Mouse (Mus musculus) intestine, embryonic 14.5 days (tissue): ENCODE results near the gene Hmcn2. TPM values are rescaled to one million over a fixed set of nuclear protein-coding genes. Genes with fewer than 3 reads are reported as not detected.

ENCODE experiments used
- ATAC-seq: fragments of 200-750 bp; cut with Nextera tagmentation; replicated peaks from 2 replicates; pipeline ENCODE4 v1.8.0; 2017; ENCODE audit warnings: low read depth, moderate number of reproducible peaks, moderate TSS enrichment, moderate library complexity; ENCODE audit not compliant: low FRiP score, low TSS enrichment
- DNase-seq: peaks from one replicate; pipeline ENCODE4 v3.0.0-alpha.2; 2018; ENCODE audit warnings: low spot score
- H3K27ac ChIP-seq: fragments of 300-500 bp; sonication (generic); 2 replicates; pipeline ENCODE4 v1.5.1; 2014; ENCODE audit warnings: low read depth, mild to moderate bottlenecking, control low read depth
- H3K27me3 ChIP-seq: fragments of 300-500 bp; sonication (generic); replicated peaks from 2 replicates; pipeline ENCODE4 v1.6.1; 2014; ENCODE audit warnings: low read length, control low read depth; ENCODE audit not compliant: control insufficient read depth, insufficient read depth
- H3K36me3 ChIP-seq: fragments of 300-500 bp; sonication (generic); 2 replicates; pipeline ENCODE4 v1.6.1; 2014; ENCODE audit warnings: low read length, control low read depth; ENCODE audit not compliant: control insufficient read depth, insufficient read depth
- H3K4me1 ChIP-seq: fragments of 300-500 bp; sonication (generic); replicated peaks from 2 replicates; pipeline ENCODE4 v1.6.1; 2014; ENCODE audit warnings: low read length, control low read depth, mixed read lengths; ENCODE audit not compliant: control insufficient read depth, insufficient read depth
- H3K4me2 ChIP-seq: fragments of 300-500 bp; sonication (generic); 2 replicates; pipeline ENCODE4 v1.6.1; 2014; ENCODE audit warnings: low read length
- H3K4me3 ChIP-seq: fragments of 300-500 bp; sonication (generic); 2 replicates; pipeline ENCODE4 v1.5.1; 2014; ENCODE audit warnings: low read depth, low read length, control low read depth, mixed read lengths
- H3K9ac ChIP-seq: fragments of 300-500 bp; sonication (generic); 2 replicates; pipeline ENCODE4 v1.6.1; 2014; ENCODE audit warnings: mild to moderate bottlenecking, low read length
- H3K9me3 ChIP-seq: fragments of 300-500 bp; sonication (generic); 2 replicates; pipeline ENCODE4 v1.6.1; 2016; ENCODE audit warnings: low read length, control low read depth; ENCODE audit not compliant: control insufficient read depth
- WGBS: fragments of 180-500 bp; shearing (Covaris S2); extraction: QIAGEN DNeasy Blood & Tissue Kit; methylation state at CpG from one replicate; pipeline ENCODE4 v1.1.7; 2014; 5-methylcytosine and 5-hydroxymethylcytosine counted together
- polyA plus RNA-seq: library from polyadenylated mRNA; unstranded; fragments of >200 nt; fragmentation: Nextera tagmentation; extraction: Ambion mirVana; gene quantifications from 2 replicates; pipeline ENCODE4 v1.2.1, GENCODE M21; 2014

The Hmcn2 gene
- polyA plus RNA-seq, 1 experiment from 2014 or later: 10.0 TPM

GRCm38 (mm10) chr2:31298814-31299213 is 15.4 kb upstream of the Hmcn2 start:
- H3K36me3 ChIP-seq: peaks cover 7% of the 10 kb centered on the region; the same call in 1 of the 2 replicates
- peak overlapping the region; percentile 63 for H3K4me2 ChIP-seq
- 0 out of 2 replicates have a peak overlapping the region, but pooled peaks have one; percentile 22 for H3K27ac ChIP-seq
- WGBS: 58% methylated on average over 4 of the region's 4 CpGs
- no peaks in the 10 kb centered on the region for H3K27me3 ChIP-seq
- no peaks in the 10 kb centered on the region for H3K9me3 ChIP-seq
- DNase-seq (no peak), ATAC-seq (no peak)
- peak overlapping the region; percentile 49; the same call in 1 of the 2 replicates for H3K4me3 ChIP-seq
- 0 out of 2 replicates have a peak, but pooled peaks cover 2% of the 10 kb centered on the region for H3K4me1 ChIP-seq
- H3K9ac ChIP-seq: no peak overlapping the region

GRCm38 (mm10) chr2:31299266-31299665 is 14.9 kb upstream of the Hmcn2 start:
- DNase-seq (no peak), ATAC-seq (no peak)
- H3K9me3 ChIP-seq: no peaks in the 10 kb centered on the region
- 33% methylated on average over 4 of the region's 4 CpGs for WGBS
- H3K4me1 ChIP-seq: 0 out of 2 replicates have a peak, but pooled peaks cover 2% of the 10 kb centered on the region
- peaks cover 3% of the 10 kb centered on the region; the same call in 1 of the 2 replicates for H3K36me3 ChIP-seq
- H3K4me2 ChIP-seq: no peak overlapping the region
- H3K9ac ChIP-seq: no peak overlapping the region
- no peaks in the 10 kb centered on the region for H3K27me3 ChIP-seq
- H3K27ac ChIP-seq: no peak overlapping the region
- no peak overlapping the region for H3K4me3 ChIP-seq

GRCm38 (mm10) chr2:31299996-31300395 is 14.2 kb upstream of the Hmcn2 start:
- Histone ChIP-seq H3K36me3 (no peaks in the 10 kb centered on the region), H3K4me3 (no peak overlapping the region), H3K4me2 (no peak overlapping the region), H3K27me3 (no peaks in the 10 kb centered on the region), H3K4me1 (0 out of 2 replicates have a peak, but pooled peaks cover 2% of the 10 kb centered on the region), H3K27ac (no peak overlapping the region), H3K9me3 (no peaks in the 10 kb centered on the region), H3K9ac (no peak overlapping the region)
- WGBS: 77% methylated on average over 10 of the region's 10 CpGs
- DNase-seq: no peak
- ATAC-seq: no peak

- DNase-seq (no peak), ATAC-seq (no peak)
- Histone ChIP-seq H3K9me3 (0 out of 2 replicates have a peak, but pooled peaks cover under 1% of the 10 kb centered on the region), H3K4me2 (no peak overlapping the region), H3K27ac (no peak overlapping the region), H3K9ac (no peak overlapping the region), H3K4me3 (no peak overlapping the region), H3K27me3 (no peaks in the 10 kb centered on the region), H3K36me3 (no peaks in the 10 kb centered on the region), H3K4me1 (0 out of 2 replicates have a peak, but pooled peaks cover 2% of the 10 kb centered on the region)
- 78% methylated on average over 9 of the region's 9 CpGs for WGBS
Measured at GRCm38 (mm10) chr2:31303177-31303576, 11.0 kb upstream of the Hmcn2 start.

GRCm38 (mm10) chr2:31304191-31304590 is 10.0 kb upstream of the Hmcn2 start:
- no peak overlapping the region for H3K4me2 ChIP-seq
- 0 out of 2 replicates have a peak, but pooled peaks cover 3% of the 10 kb centered on the region for H3K9me3 ChIP-seq
- no peak for ATAC-seq
- 71% methylated on average over 9 of the region's 9 CpGs for WGBS
- H3K4me1 ChIP-seq: no peaks in the 10 kb centered on the region
- H3K4me3 ChIP-seq: no peak overlapping the region
- no peaks in the 10 kb centered on the region for H3K27me3 ChIP-seq
- no peak for DNase-seq
- H3K9ac ChIP-seq: no peak overlapping the region
- H3K36me3 ChIP-seq: no peaks in the 10 kb centered on the region
- no peak overlapping the region for H3K27ac ChIP-seq

GRCm38 (mm10) chr2:31304801-31305665 is 9.2 kb upstream of the Hmcn2 start:
- ATAC-seq (no peak), DNase-seq (no peak)
- H3K9ac ChIP-seq: no peak overlapping the region
- no peaks in the 10 kb centered on the region for H3K36me3 ChIP-seq
- H3K9me3 ChIP-seq: 0 out of 2 replicates have a peak, but pooled peaks cover 3% of the 10 kb centered on the region
- 69% methylated on average over 22 of the region's 22 CpGs for WGBS
- H3K4me2 ChIP-seq: no peak overlapping the region
- H3K4me3 ChIP-seq: no peak overlapping the region
- H3K27me3 ChIP-seq: no peaks in the 10 kb centered on the region
- H3K27ac ChIP-seq: no peak overlapping the region
- no peaks in the 10 kb centered on the region for H3K4me1 ChIP-seq

GRCm38 (mm10) chr2:31305684-31306083 is 8.5 kb upstream of the Hmcn2 start:
- Histone ChIP-seq H3K9me3 (0 out of 2 replicates have a peak, but pooled peaks cover 3% of the 10 kb centered on the region), H3K4me1 (no peaks in the 10 kb centered on the region), H3K36me3 (no peaks in the 10 kb centered on the region), H3K27me3 (0 out of 2 replicates have a peak, but pooled peaks cover 2% of the 10 kb centered on the region), H3K9ac (no peak overlapping the region), H3K4me3 (no peak overlapping the region), H3K4me2 (no peak overlapping the region), H3K27ac (no peak overlapping the region)
- DNase-seq (no peak), ATAC-seq (no peak)
- WGBS: 46% methylated on average over 4 of the region's 4 CpGs

- H3K27ac ChIP-seq: no peak overlapping the region
- no peak overlapping the region for H3K4me3 ChIP-seq
- H3K27me3 ChIP-seq: peaks cover 13% of the 10 kb centered on the region
- H3K9me3 ChIP-seq: 0 out of 2 replicates have a peak, but pooled peaks cover 3% of the 10 kb centered on the region
- H3K36me3 ChIP-seq: no peaks in the 10 kb centered on the region
- no peak overlapping the region for H3K9ac ChIP-seq
- DNase-seq: no peak
- no peaks in the 10 kb centered on the region for H3K4me1 ChIP-seq
- H3K4me2 ChIP-seq: no peak overlapping the region
- WGBS: 65% methylated on average over 4 of the region's 4 CpGs
- no peak for ATAC-seq
Measured at GRCm38 (mm10) chr2:31308257-31308656, 6.0 kb upstream of the Hmcn2 start.
